Mouse (Mus musculus) liver, embryonic 16.5 days (tissue): Measurements from ENCODE around the gene Serpina3n. TPM values are rescaled to one million over a fixed set of nuclear protein-coding genes. Genes with fewer than 3 reads are reported as not detected.
"Not testable (repeated sequence)": the region's sequence is repeated elsewhere in the genome, so short reads cannot be mapped to it uniquely, and the experiment has no call there.

Experiments
- ATAC-seq: fragments of 200-750 bp; cut with Nextera tagmentation; 2 replicates; pipeline ENCODE4 v1.8.0; 2017; ENCODE audit warnings: low read depth, mild to moderate bottlenecking, moderate number of reproducible peaks, moderate library complexity
- H3K27ac ChIP-seq: fragments of 300-500 bp; sonication (generic); 2 replicates; pipeline ENCODE4 v1.5.1; 2014; ENCODE audit warnings: mild to moderate bottlenecking, low read length
- H3K27me3 ChIP-seq: fragments of 300-500 bp; sonication (generic); 2 replicates; pipeline ENCODE4 v1.6.1; 2014; ENCODE audit warnings: low read depth, low read length, mixed read lengths; ENCODE audit not compliant: control insufficient read depth, insufficient read depth
- H3K36me3 ChIP-seq: fragments of 300-500 bp; sonication (generic); 2 replicates; pipeline ENCODE4 v1.6.1; 2014; ENCODE audit warnings: mild to moderate bottlenecking; ENCODE audit not compliant: control insufficient read depth, insufficient read depth
- H3K4me1 ChIP-seq: fragments of 300-500 bp; sonication (generic); 2 replicates; pipeline ENCODE4 v1.6.1; 2014; ENCODE audit warnings: low read depth, low read length, mixed read lengths; ENCODE audit not compliant: control insufficient read depth
- H3K4me2 ChIP-seq: fragments of 300-500 bp; sonication (generic); 2 replicates; pipeline ENCODE4 v1.6.1; 2014; ENCODE audit warnings: low read depth, low read length, mixed read lengths
- H3K4me3 ChIP-seq: fragments of 300-500 bp; sonication (generic); 2 replicates; pipeline ENCODE4 v1.5.1; 2014; ENCODE audit warnings: low read depth, mild to moderate bottlenecking, low read length
- H3K9ac ChIP-seq: fragments of 300-500 bp; sonication (generic); 2 replicates; pipeline ENCODE4 v1.6.1; 2014; ENCODE audit warnings: low read depth, low read length
- H3K9me3 ChIP-seq: fragments of 300-500 bp; sonication (generic); replicated peaks from 2 replicates; pipeline ENCODE4 v1.6.1; 2016; ENCODE audit warnings: low read length; ENCODE audit not compliant: control insufficient read depth
- WGBS: fragments of 180-500 bp; shearing (Covaris S2); extraction: QIAGEN DNeasy Blood & Tissue Kit; methylation state at CpG from one replicate; pipeline ENCODE4 v1.1.7; 2014; ENCODE audit not compliant: insufficient replicate concordance; 5-methylcytosine and 5-hydroxymethylcytosine counted together
- polyA plus RNA-seq: library from polyadenylated mRNA; unstranded; fragments of >200 nt; fragmentation: Nextera tagmentation; extraction: Ambion mirVana; gene quantifications from 2 replicates; pipeline ENCODE4 v1.2.1, GENCODE M21; 2015

The Serpina3n gene
- polyA plus RNA-seq, 1 experiment from 2014 or later = 4.0 TPM

DNA sequence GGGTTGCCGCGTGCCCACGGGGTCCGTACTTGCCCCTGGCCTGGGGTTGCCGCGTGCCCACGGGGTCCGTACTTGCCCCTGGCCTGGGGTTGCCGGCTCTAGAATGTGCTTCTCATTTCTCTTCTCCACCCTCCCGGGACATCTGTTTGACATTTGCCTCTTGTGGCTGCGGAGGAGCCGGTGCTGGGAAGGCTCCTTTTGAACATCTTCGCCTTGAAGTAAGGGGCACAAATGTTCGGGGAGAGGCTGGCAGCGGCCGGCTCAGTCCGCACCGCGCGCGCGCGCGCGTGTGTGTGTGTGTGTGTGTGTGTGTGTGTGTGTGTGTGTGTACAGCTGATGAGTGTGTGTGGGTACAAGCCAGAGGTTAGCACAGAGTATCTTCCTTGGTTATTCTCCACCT is 40.5 kb downstream of the Serpina3n start:
- H3K4me3 ChIP-seq, H3K27ac ChIP-seq, ATAC-seq, H3K9ac ChIP-seq, H3K36me3 ChIP-seq, H3K4me1 ChIP-seq, H3K4me2 ChIP-seq, H3K27me3 ChIP-seq, H3K9me3 ChIP-seq: not testable (repeated sequence)
- 88% methylated on average over 25 of the region's 25 CpGs for WGBS

DNA sequence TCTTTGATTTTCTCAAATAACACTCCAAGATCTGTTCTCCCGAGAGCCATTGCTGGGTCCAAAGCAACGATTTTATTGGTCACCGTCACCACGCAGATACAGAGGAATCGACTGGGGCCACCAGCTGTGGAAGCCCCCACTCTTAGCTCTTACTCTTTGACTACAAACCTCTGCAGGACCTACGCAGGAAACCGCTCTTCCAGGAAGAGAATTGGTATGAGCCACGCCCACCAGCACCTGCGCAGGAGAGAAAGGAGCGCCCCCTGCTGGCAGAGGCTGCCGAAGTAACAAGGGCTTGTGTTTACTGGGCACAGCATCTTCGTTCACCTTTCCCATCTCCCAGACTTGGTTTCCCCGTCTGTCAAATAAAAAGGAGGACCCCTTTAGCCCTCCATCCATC is 41.6 kb downstream of the Serpina3n start:
- Histone ChIP-seq H3K4me1 (no peaks in the 10 kb centered on the region), H3K27me3 (no peaks in the 10 kb centered on the region), H3K9me3 (no peaks in the 10 kb centered on the region), H3K36me3 (no peaks in the 10 kb centered on the region), H3K4me3 (no peak overlapping the region), H3K27ac (no peak overlapping the region), H3K9ac (no peak overlapping the region), H3K4me2 (no peak overlapping the region)
- no peak for ATAC-seq
- 32% methylated on average over 13 of the region's 13 CpGs for WGBS

DNA sequence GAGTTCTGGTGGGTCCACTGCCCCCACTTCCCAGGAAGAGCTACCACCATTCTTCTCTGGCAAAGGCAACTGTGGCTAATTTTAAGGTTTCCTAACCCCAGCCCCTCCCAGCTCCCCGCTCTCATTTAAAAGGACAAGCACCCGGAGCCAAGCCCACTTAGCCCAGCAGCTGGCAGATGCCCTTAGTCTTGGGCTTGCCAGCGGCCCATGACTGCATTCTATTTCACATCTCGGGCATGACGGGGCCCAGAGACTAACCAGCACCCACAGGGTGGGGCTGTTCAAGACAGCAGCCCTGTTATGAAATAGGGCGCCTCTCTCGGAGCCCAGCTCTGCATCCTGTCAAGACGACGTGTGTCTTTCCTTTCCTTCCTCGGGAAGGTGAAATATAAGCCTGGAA is 43.7 kb downstream of the Serpina3n start:
- Histone ChIP-seq H3K4me3 (no peak overlapping the region), H3K9me3 (no peaks in the 10 kb centered on the region), H3K27me3 (no peaks in the 10 kb centered on the region), H3K9ac (no peak overlapping the region), H3K36me3 (no peaks in the 10 kb centered on the region), H3K4me1 (no peaks in the 10 kb centered on the region), H3K4me2 (no peak overlapping the region), H3K27ac (no peak overlapping the region)
- 62% methylated on average over 10 of the region's 10 CpGs for WGBS
- no peak for ATAC-seq

DNA sequence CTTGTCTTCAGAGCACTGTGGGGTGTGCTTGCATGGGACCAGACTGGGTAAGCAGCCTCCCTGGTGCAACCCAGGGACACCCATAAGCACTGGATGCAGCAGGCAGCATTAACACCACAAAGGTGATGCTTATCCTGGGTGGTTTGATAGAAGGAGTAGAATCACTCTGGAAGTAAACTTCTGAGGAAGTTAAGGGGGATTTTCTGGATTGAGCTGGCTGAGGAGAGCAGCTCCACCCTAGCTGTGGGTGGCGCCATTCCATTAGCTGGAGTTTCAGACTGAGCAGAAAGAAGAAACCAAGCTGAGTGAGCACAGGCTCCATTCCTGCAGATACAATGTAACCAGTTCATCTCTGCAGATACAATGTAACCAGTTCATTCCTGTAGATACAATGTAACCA is 46.5 kb downstream of the Serpina3n start:
- H3K9me3 ChIP-seq = no peaks in the 10 kb centered on the region
- H3K9ac ChIP-seq = no peak overlapping the region
- no peak overlapping the region for H3K27ac ChIP-seq
- no peaks in the 10 kb centered on the region for H3K36me3 ChIP-seq
- 47% methylated on average over 1 of the region's 1 CpGs for WGBS
- H3K4me1 ChIP-seq = no peaks in the 10 kb centered on the region
- no peak overlapping the region for H3K4me3 ChIP-seq
- H3K4me2 ChIP-seq = no peak overlapping the region
- no peaks in the 10 kb centered on the region for H3K27me3 ChIP-seq
- no peak for ATAC-seq

DNA sequence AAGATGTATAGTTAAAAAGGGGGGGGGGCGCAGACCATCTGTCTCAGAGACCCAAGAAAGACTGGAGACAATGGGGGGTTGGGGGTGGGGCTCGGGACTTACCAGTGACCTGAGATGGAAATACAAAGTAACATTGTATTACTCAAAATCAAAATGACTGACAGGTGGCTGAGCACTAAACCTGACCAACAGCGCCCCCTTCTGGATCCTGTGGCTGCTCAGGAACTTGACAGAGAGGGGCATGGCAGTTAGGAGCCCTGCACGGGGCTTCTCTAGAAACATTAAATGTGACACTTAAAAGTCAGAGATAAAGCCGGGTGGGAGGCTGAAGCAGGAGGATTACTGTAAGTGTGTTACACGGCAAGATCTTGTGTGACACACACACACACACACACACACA is 52.8 kb downstream of the Serpina3n start:
- no peak overlapping the region for H3K4me2 ChIP-seq
- H3K9me3 ChIP-seq = no peaks in the 10 kb centered on the region
- H3K27me3 ChIP-seq = no peaks in the 10 kb centered on the region
- no peak overlapping the region for H3K9ac ChIP-seq
- 43% methylated on average over 6 of the region's 6 CpGs for WGBS
- H3K36me3 ChIP-seq = no peaks in the 10 kb centered on the region
- H3K4me3 ChIP-seq = no peak overlapping the region
- no peaks in the 10 kb centered on the region for H3K4me1 ChIP-seq
- ATAC-seq = no peak
- no peak overlapping the region for H3K27ac ChIP-seq

DNA sequence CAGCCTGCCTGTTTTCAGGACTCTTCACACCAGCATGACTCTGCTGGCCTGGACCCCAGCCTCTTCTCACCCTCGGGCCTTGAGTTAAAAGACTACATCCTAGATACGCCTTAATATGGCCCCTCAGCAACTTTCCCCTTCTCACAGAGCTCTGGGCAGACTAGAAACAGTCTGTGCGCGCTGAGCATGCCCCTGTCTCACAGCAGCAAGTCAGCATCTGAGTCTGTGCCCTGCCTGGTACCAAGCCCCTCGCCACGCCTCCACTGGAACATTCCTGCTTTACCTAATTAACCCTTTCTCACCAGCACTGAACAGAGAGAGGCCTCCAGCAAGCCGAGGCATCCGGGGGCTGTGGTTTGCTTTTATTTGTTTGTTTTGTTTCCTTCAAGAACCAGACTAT is 54.8 kb downstream of the Serpina3n start:
- Histone ChIP-seq H3K27ac (no peak overlapping the region), H3K4me2 (no peak overlapping the region), H3K4me1 (no peaks in the 10 kb centered on the region), H3K36me3 (no peaks in the 10 kb centered on the region), H3K4me3 (no peak overlapping the region), H3K9ac (no peak overlapping the region), H3K27me3 (no peaks in the 10 kb centered on the region), H3K9me3 (no peaks in the 10 kb centered on the region)
- ATAC-seq = no peak
- 32% methylated on average over 8 of the region's 8 CpGs for WGBS

Other genes starting within 250 kb of the Serpina3n start
- 0.27 and 0.28 TPM in 2 replicates for gene Serpina3f, start 192.2 kb upstream of the Serpina3n start, polyA plus RNA-seq
- 1.9 and 2.7 TPM in 2 replicates for gene Serpina3g, start 170.5 kb upstream of the Serpina3n start, polyA plus RNA-seq
- 0.16 and 0.35 TPM in 2 replicates for gene Serpina3i, start 143.6 kb upstream of the Serpina3n start, polyA plus RNA-seq
- not detected in 2 replicates for gene Serpina3j, start 92.2 kb upstream of the Serpina3n start, polyA plus RNA-seq
- not detected in 2 replicates for gene Serpina3k, start 68.2 kb upstream of the Serpina3n start, polyA plus RNA-seq
- gene Serpina3m, start 68.2 kb upstream of the Serpina3n start, polyA plus RNA-seq = 0.11 and 0.14 TPM in 2 replicates
- not detected in 2 replicates for gene Gsc, start 66.6 kb downstream of the Serpina3n start, polyA plus RNA-seq